In the genomic region with DNA sequence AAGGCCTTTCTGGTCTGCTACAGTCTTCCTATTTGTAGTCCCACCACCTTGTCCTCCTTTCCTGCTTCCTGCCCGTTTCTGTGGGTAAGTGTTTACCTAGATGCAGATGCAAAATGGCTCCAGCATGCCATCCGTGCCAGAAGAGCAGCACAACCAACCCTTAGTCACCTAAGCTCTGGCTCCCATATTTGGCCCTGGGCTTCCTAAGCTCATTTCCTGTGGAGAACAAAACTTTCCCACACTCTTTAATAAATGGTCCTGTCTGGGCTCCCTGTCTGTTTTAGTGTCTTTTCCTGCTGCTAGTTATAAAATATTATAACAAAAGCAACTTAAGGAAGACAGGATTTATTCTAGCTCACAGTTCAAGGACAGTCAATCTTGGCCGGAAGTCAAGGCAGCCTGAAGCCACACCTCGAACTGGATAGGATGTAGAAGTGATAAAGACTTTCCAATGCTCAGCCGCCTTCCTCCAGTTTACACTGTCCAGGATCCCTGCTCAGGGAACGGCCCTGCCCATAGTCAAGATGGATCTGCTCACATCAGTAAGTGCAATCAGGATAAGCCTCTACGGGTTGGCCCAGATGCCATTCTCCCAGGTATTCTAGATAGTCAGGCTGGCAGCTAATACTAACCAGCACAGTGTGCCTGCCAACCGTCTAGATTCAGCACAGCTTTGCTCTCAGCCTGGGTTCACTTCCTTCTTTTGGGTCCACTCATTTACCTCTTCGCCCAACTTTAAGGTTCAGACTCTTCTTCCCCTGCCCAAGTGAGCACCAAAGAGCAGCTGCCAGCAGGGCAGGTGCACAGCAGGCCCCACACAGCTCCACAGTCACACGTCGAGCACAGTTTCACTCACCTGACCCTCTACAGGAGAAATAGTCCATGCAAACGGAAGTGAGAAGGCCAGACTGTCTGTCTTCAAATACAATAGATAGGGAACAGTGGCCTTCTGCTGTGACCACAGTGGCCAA, we compare ENCODE assay signal across 10 mouse cellular contexts. TPM values are rescaled to one million over a fixed set of nuclear protein-coding genes. Genes with fewer than 3 reads are reported as not detected.
DNase-seq lines count a peak whose midpoint lies in the region; ATAC-seq and TF ChIP-seq lines count a peak whose summit lies in the region.
"Had no signal": no experiment of that assay in that cellular context is flagged by ENCODE, and none has a peak within 500 bp of the region (broad histone marks: within the 10 kb centered on the region; RNA-seq: fewer than 3 reads in every experiment).

No protein-coding gene starts in this region.

- no peaks in the 10 kb centered on the region for H3K27me3 ChIP-seq in kidney, embryonic 14.5 days (ENCODE audit: control insufficient read depth, insufficient read depth, low read length)
- H3K27me3 ChIP-seq in liver, embryonic 14.5 days (ENCODE audit: control insufficient read depth, insufficient read depth, low read length): no peaks in the 10 kb centered on the region
- no peaks in the 10 kb centered on the region for H3K27me3 ChIP-seq in stomach, embryonic 15.5 days (replicated peaks)

- no peak overlapping the region for H3K4me3 ChIP-seq in kidney, embryonic 14.5 days (ENCODE audit: low read length)
- no peak overlapping the region for H3K4me3 ChIP-seq in liver, embryonic 14.5 days (ENCODE audit: insufficient read depth in 1 of 2, low read depth in 2 of 2, low read length in 2 of 2)
- no peak overlapping the region for H3K4me3 ChIP-seq in stomach, embryonic 15.5 days (replicated peaks)
- H3K4me3 ChIP-seq: myocyte had no signal

- H3K27ac ChIP-seq in kidney, embryonic 14.5 days (ENCODE audit: low read depth, low read length): no peak overlapping the region
- H3K27ac ChIP-seq in liver, embryonic 14.5 days: no peak overlapping the region
- H3K27ac ChIP-seq in stomach, embryonic 15.5 days: 0 out of 2 replicates have a peak overlapping the region, but pooled peaks have one; percentile 4

- H3K9ac ChIP-seq in kidney, embryonic 14.5 days (ENCODE audit: low read depth, low read length): no peak overlapping the region
- H3K9ac ChIP-seq in liver, embryonic 14.5 days (replicated peaks): no peak overlapping the region
- no peak overlapping the region for H3K9ac ChIP-seq in stomach, embryonic 15.5 days

- H3K4me1 ChIP-seq in kidney, embryonic 14.5 days (ENCODE audit: control insufficient read depth, insufficient read depth, low read length): peaks cover 9% of the 10 kb centered on the region
- H3K4me1 ChIP-seq in liver, embryonic 14.5 days (replicated peaks; ENCODE audit: control insufficient read depth in 2 of 2, insufficient read depth in 2 of 2, low read length in 1 of 2): peaks cover 4 to 9% of the 10 kb centered on the region in 2 experiments
- H3K4me1 ChIP-seq in stomach, embryonic 15.5 days: peaks cover 4% of the 10 kb centered on the region; the same call in 1 of the 2 replicates

- no peaks in the 10 kb centered on the region for H3K9me3 ChIP-seq in kidney, embryonic 14.5 days (ENCODE audit: control insufficient read depth, low read length)
- H3K9me3 ChIP-seq in liver, embryonic 14.5 days (ENCODE audit: control insufficient read depth, low read length): no peaks in the 10 kb centered on the region
- H3K9me3 ChIP-seq in stomach, embryonic 15.5 days: no peaks in the 10 kb centered on the region

- H3K36me3 ChIP-seq in kidney, embryonic 14.5 days (ENCODE audit: control insufficient read depth, insufficient read depth, low read length): peaks cover 8% of the 10 kb centered on the region; the same call in 1 of the 2 replicates
- no peaks in the 10 kb centered on the region for H3K36me3 ChIP-seq in liver, embryonic 14.5 days (replicated peaks; ENCODE audit: control insufficient read depth, insufficient read depth, low read depth)
- H3K36me3 ChIP-seq in stomach, embryonic 15.5 days: 0 out of 2 replicates have a peak, but pooled peaks cover 4% of the 10 kb centered on the region

- no peak for TF ChIP-seq EP300 in liver, embryonic 14.5 days (IDR thresholded peaks at IDR 0.05; ENCODE audit: low read depth)

- no peak for TF ChIP-seq CTCF in liver, embryonic 14.5 days (IDR thresholded peaks at IDR 0.05; ENCODE audit: low read depth)

- H3K4me2 ChIP-seq in kidney, embryonic 14.5 days (replicated peaks; ENCODE audit: low read depth, low read length): no peak overlapping the region
- H3K4me2 ChIP-seq in liver, embryonic 14.5 days (ENCODE audit: low read depth): no peak overlapping the region
- no peak overlapping the region for H3K4me2 ChIP-seq in stomach, embryonic 15.5 days

- WGBS in kidney, embryonic 14.5 days: 82% methylated on average over 12 of the region's 12 CpGs
- WGBS in liver, embryonic 14.5 days (ENCODE audit: insufficient replicate concordance): 58% methylated on average over 12 of the region's 12 CpGs
- 69% methylated on average over 12 of the region's 12 CpGs for WGBS in stomach, embryonic 15.5 days

- peak; percentile 23 for DNase-seq in kidney, postnatal 10 days
- DNase-seq in adrenal gland, postnatal 25 days: peak; percentile 26
- DNase-seq in liver, embryonic 14.5 days (ENCODE audit: low read depth in 3 of 3, low spot score in 3 of 3): no peak
- DNase-seq in embryo, embryonic 10.5 days (ENCODE audit: low spot score): no peak
- no peak for DNase-seq in urinary bladder, postnatal 36 days (ENCODE audit: low spot score in 2 of 2)
- no peak for DNase-seq in cerebellum, adult 9-10 months
- DNase-seq: kidney, adult 11 months had no signal

- ATAC-seq in kidney, embryonic 14.5 days (ENCODE audit: low FRiP score, low TSS enrichment): no peak
- 0 out of 2 replicates have a peak, but pooled peaks have one; percentile 24 for ATAC-seq in liver, embryonic 14.5 days (ENCODE audit: insufficient read depth)
- ATAC-seq in stomach, embryonic 15.5 days (ENCODE audit: insufficient read depth, low FRiP score, low read depth): peak; percentile 56; the same call in 1 of the 2 replicates

RNA-seq across cellular contexts. Expression of a gene that starts 6.4 kb away (rescaled TPM):
- 7.8 and 14.4 TPM in 2 replicates for polyA plus RNA-seq in kidney, embryonic 14.5 days (2014; fragmentation: Nextera tagmentation; extraction: Ambion mirVana)
- 11.9 and 14.5 TPM in 2 replicates for total RNA-seq in adrenal gland, postnatal 25 days (2021)
- polyA plus RNA-seq in liver, embryonic 14.5 days (2012; rRNA removed): 2.3 and 3.4 TPM in 2 replicates
- polyA plus RNA-seq in liver, embryonic 14.5 days (2014; fragmentation: Nextera tagmentation; extraction: Ambion mirVana): 1.7 and 2.7 TPM in 2 replicates
- polyA plus RNA-seq in stomach, embryonic 15.5 days (2015; fragmentation: Nextera tagmentation; extraction: Ambion mirVana): 8.6 and 9.1 TPM in 2 replicates

Comparison
In these comparisons a context has a peak if more than half of its experiments do, and no peak if none do; other contexts are left out.
1. DNase-seq: peak in kidney, postnatal 10 days (single experiment) and adrenal gland, postnatal 25 days (single experiment); none in liver, embryonic 14.5 days (0 of 3), embryo, embryonic 10.5 days (single experiment), urinary bladder, postnatal 36 days (0 of 2) and cerebellum, adult 9-10 months (single experiment).